1 mouse cellular context compared by ENCODE assay signal in the genomic region with DNA sequence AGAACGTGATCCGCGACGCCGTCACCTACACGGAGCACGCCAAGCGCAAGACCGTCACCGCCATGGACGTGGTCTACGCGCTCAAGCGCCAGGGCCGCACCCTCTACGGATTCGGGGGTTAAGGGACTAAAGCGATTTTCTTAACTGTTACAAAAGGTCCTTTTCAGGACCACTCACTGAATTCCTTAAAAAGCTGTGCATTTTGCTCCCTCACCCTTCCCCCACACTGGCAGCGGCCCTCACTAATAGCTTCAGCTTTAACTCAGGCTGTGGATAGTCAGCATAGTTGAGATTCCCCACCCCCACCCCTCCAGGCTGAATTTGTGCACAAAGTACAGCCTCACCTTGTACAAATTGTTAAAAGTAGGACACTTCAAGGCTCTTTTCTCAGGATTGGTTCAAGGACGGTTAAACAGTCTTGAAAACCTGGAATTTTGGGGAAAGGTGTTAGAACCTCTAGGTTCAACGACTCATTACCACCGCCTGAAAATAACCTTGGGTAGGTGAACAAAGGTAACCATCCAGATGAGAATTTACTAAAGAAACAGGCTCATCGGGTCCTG.
TF ChIP-seq lines count a peak whose summit lies in the region.

No protein-coding gene starts in this region.

TF ChIP-seq in CH12.LX, 34 proteins besides CTCF, POLR2A, EP300 and RAD21:
- peak; percentile 11; the same call in 1 of the 2 replicates for TF ChIP-seq MEF2A (IDR thresholded peaks at IDR 0.05; ENCODE audit: borderline replicate concordance, low read depth, low read length)
- TF ChIP-seq PAX5 (IDR thresholded peaks at IDR 0.05; ENCODE audit: low read length): no peak
- peak; percentile 4; the same call in 1 of the 2 replicates for TF ChIP-seq IRF4 (IDR thresholded peaks at IDR 0.05; ENCODE audit: low read depth, low read length)
- TF ChIP-seq MAFK (IDR thresholded peaks at IDR 0.05; ENCODE audit: insufficient replicate concordance, low read length): no peak
- no peak for TF ChIP-seq SMC3 (IDR thresholded peaks at IDR 0.05; ENCODE audit: low read depth, low read length)
- TF ChIP-seq JUND (conservative IDR thresholded peaks at IDR 0.05; ENCODE audit: low read depth, low read length): no peak
- no peak for TF ChIP-seq HCFC1 (IDR thresholded peaks at IDR 0.05; ENCODE audit: low read depth, low read length)
- peak; percentile 100 for TF ChIP-seq ZMIZ1 (IDR thresholded peaks at IDR 0.05; ENCODE audit: low read depth, low read length)
- no peak for TF ChIP-seq KAT2A (IDR thresholded peaks at IDR 0.05; ENCODE audit: insufficient replicate concordance, low read length)
- TF ChIP-seq E2F4 (IDR thresholded peaks at IDR 0.05; ENCODE audit: insufficient replicate concordance, low read depth, low read length): no peak
- peak; percentile 92; the same call in 1 of the 2 replicates for TF ChIP-seq CHD1 (IDR thresholded peaks at IDR 0.05; ENCODE audit: low read depth, low read length)
- peak; percentile 89 for TF ChIP-seq CHD2 (IDR thresholded peaks at IDR 0.05; ENCODE audit: low read length)
- TF ChIP-seq JUN (IDR thresholded peaks at IDR 0.05; ENCODE audit: insufficient read depth, low read depth, low read length): no peak
- TF ChIP-seq ZKSCAN1 (IDR thresholded peaks at IDR 0.05; ENCODE audit: borderline replicate concordance, low read depth, low read length): no peak
- peak; percentile 43 for TF ChIP-seq RCOR1 (conservative IDR thresholded peaks at IDR 0.05; ENCODE audit: low read depth, low read length)
- no peak for TF ChIP-seq ZNF384 (IDR thresholded peaks at IDR 0.05; ENCODE audit: low read depth, low read length)
- 0 out of 2 replicates have a peak, but pooled peaks have one; percentile 19 for TF ChIP-seq ETS1 (conservative IDR thresholded peaks at IDR 0.05; ENCODE audit: low read depth, low read length)
- TF ChIP-seq BHLHE40 (IDR thresholded peaks at IDR 0.05; ENCODE audit: low read depth, low read length): peak; percentile 37; the same call in 1 of the 2 replicates
- TF ChIP-seq POLR2AphosphoS2 (IDR thresholded peaks at IDR 0.05; ENCODE audit: low read depth, low read length): peak; percentile 100
- no peak for TF ChIP-seq ELF1 (IDR thresholded peaks at IDR 0.05; ENCODE audit: low read depth, low read length)
- peak; percentile 24; the same call in 1 of the 2 replicates for TF ChIP-seq TCF12 (IDR thresholded peaks at IDR 0.05; ENCODE audit: low read depth, low read length)
- peak; percentile 76; the same call in 1 of the 2 replicates for TF ChIP-seq SIN3A (IDR thresholded peaks at IDR 0.05; ENCODE audit: low read length)
- no peak for TF ChIP-seq USF1 (IDR thresholded peaks at IDR 0.05; ENCODE audit: low read depth, low read length)
- TF ChIP-seq UBTF (IDR thresholded peaks at IDR 0.05; ENCODE audit: low read depth, low read length): peak; percentile 93
- 0 out of 2 replicates have a peak, but pooled peaks have one; percentile 13 for TF ChIP-seq NRF1 (IDR thresholded peaks at IDR 0.05; ENCODE audit: low read depth, low read length)
- no peak for TF ChIP-seq ZC3H11A (IDR thresholded peaks at IDR 0.05; ENCODE audit: low read depth, low read length)
- no peak for TF ChIP-seq MYC (IDR thresholded peaks at IDR 0.05; ENCODE audit: low read depth, low read length)
- TF ChIP-seq GABPA (IDR thresholded peaks at IDR 0.05; ENCODE audit: insufficient replicate concordance, low read depth, low read length): no peak
- no peak for TF ChIP-seq USF2 (conservative IDR thresholded peaks at IDR 0.05; ENCODE audit: low read depth, low read length)
- TF ChIP-seq TBP (conservative IDR thresholded peaks at IDR 0.05; ENCODE audit: low read depth, low read length): no peak
- TF ChIP-seq MXI1 (IDR thresholded peaks at IDR 0.05; ENCODE audit: low read depth, low read length): no peak; the same call in 1 of the 2 replicates
- peak; percentile 54; the same call in 1 of the 2 replicates for TF ChIP-seq MAZ (IDR thresholded peaks at IDR 0.05; ENCODE audit: low read depth, low read length)
- TF ChIP-seq NELFE (IDR thresholded peaks at IDR 0.05; ENCODE audit: low read depth, low read length): peak; percentile 95
- TF ChIP-seq MAX (IDR thresholded peaks at IDR 0.05; ENCODE audit: low read length): no peak
